Mouse (Mus musculus) stomach, embryonic 14.5 days (tissue): ENCODE results near the gene Hyal2. TPM values are rescaled to one million over a fixed set of nuclear protein-coding genes. Genes with fewer than 3 reads are reported as not detected.

Source experiments
- ATAC-seq: fragments of 200-750 bp; cut with Nextera tagmentation; 2 replicates; pipeline ENCODE4 v1.8.0; 2017; ENCODE audit warnings: low read depth, moderate TSS enrichment; ENCODE audit not compliant: insufficient number of reproducible peaks, insufficient read depth, low FRiP score
- H3K27ac ChIP-seq: fragments of 300-500 bp; sonication (generic); 2 replicates; pipeline ENCODE4 v1.5.1; 2014; ENCODE audit warnings: mild to moderate bottlenecking, low read length, moderate library complexity, mixed read lengths
- H3K27me3 ChIP-seq: fragments of 300-500 bp; sonication (generic); 2 replicates; pipeline ENCODE4 v1.6.1; 2014; ENCODE audit warnings: low read length, control low read depth, mixed read lengths; ENCODE audit not compliant: control insufficient read depth, insufficient read depth
- H3K36me3 ChIP-seq: fragments of 300-500 bp; sonication (generic); 2 replicates; pipeline ENCODE4 v1.6.1; 2014; ENCODE audit warnings: mild to moderate bottlenecking, control low read depth, low read length, moderate library complexity, mixed read lengths; ENCODE audit not compliant: control insufficient read depth, insufficient read depth
- H3K4me1 ChIP-seq: fragments of 300-500 bp; sonication (generic); 2 replicates; pipeline ENCODE4 v1.6.1; 2014; ENCODE audit warnings: low read length, control low read depth, mixed read lengths; ENCODE audit not compliant: control insufficient read depth, insufficient read depth
- H3K4me2 ChIP-seq: fragments of 300-500 bp; sonication (generic); replicated peaks from 2 replicates; pipeline ENCODE4 v1.6.1; 2014; ENCODE audit warnings: low read depth, low read length, control low read depth
- H3K4me3 ChIP-seq: fragments of 300-500 bp; sonication (generic); 2 replicates; pipeline ENCODE4 v1.5.1; 2014; ENCODE audit warnings: low read depth, low read length, control low read depth
- H3K9ac ChIP-seq: fragments of 300-500 bp; sonication (generic); replicated peaks from 2 replicates; pipeline ENCODE4 v1.6.1; 2014; ENCODE audit warnings: low read depth, mild to moderate bottlenecking, control low read depth, low read length, moderate library complexity, mixed read lengths
- H3K9me3 ChIP-seq: fragments of 300-500 bp; sonication (generic); 2 replicates; pipeline ENCODE4 v1.6.1; 2016; ENCODE audit warnings: low read depth, low read length, control low read depth; ENCODE audit not compliant: control insufficient read depth
- WGBS: fragments of 180-500 bp; shearing (Covaris S2); extraction: QIAGEN DNeasy Blood & Tissue Kit; methylation state at CpG from one replicate; pipeline ENCODE4 v1.1.7; 2014; 5-methylcytosine and 5-hydroxymethylcytosine counted together
- polyA plus RNA-seq: library from polyadenylated mRNA; unstranded; fragments of >200 nt; fragmentation: Nextera tagmentation; extraction: Ambion mirVana; gene quantifications from 2 replicates; pipeline ENCODE4 v1.2.1, GENCODE M21; 2014

The Hyal2 gene
- polyA plus RNA-seq, 1 experiment from 2014 or later: 127 TPM

- no peaks in the 10 kb centered on the region for H3K27me3 ChIP-seq
- no peaks in the 10 kb centered on the region for H3K9me3 ChIP-seq
- H3K36me3 ChIP-seq: peaks cover 26% of the 10 kb centered on the region
- H3K4me2 ChIP-seq: peak within 1 kb of the TSS; percentile 78
- H3K4me3 ChIP-seq: peak within 1 kb of the TSS; percentile 69
- peak; percentile 98 for ATAC-seq
- peaks cover 10% of the 10 kb centered on the region for H3K4me1 ChIP-seq
- WGBS: 12% methylated on average over 46 of the region's 46 CpGs
- H3K9ac ChIP-seq: peak within 1 kb of the TSS; percentile 61
- H3K27ac ChIP-seq: no peak within 1 kb of the TSS
Observed at GRCm38 (mm10) chr9:107586974-107587832, 19.5 kb downstream of the Hyal2 start, which contains the start of gene Ifrd2. Gene Ifrd2 (plus strand): TSS chr9:107587642.

GRCm38 (mm10) chr9:107587833-107588639 lies 20.3 kb downstream of the Hyal2 start:
- 3% methylated on average over 33 of the region's 33 CpGs for WGBS
- peak overlapping the region; percentile 78 for H3K4me2 ChIP-seq
- H3K9ac ChIP-seq: peak overlapping the region; percentile 61
- ATAC-seq: no peak
- H3K36me3 ChIP-seq: peaks cover 32% of the 10 kb centered on the region
- H3K4me3 ChIP-seq: peak overlapping the region; percentile 69
- no peaks in the 10 kb centered on the region for H3K9me3 ChIP-seq
- H3K27me3 ChIP-seq: no peaks in the 10 kb centered on the region
- peaks cover 10% of the 10 kb centered on the region for H3K4me1 ChIP-seq
- H3K27ac ChIP-seq: no peak overlapping the region

GRCm38 (mm10) chr9:107590058-107590772 lies 22.5 kb downstream of the Hyal2 start:
- WGBS: 79% methylated on average over 25 of the region's 25 CpGs
- H3K27ac ChIP-seq: 0 out of 2 replicates have a peak overlapping the region, but pooled peaks have one; percentile 27
- ATAC-seq: no peak; the same call in 1 of the 2 replicates

GRCm38 (mm10) chr9:107590773-107591060 lies 23.0 kb downstream of the Hyal2 start:
- H3K4me3 ChIP-seq: no peak overlapping the region
- 89% methylated on average over 6 of the region's 6 CpGs for WGBS
- H3K4me2 ChIP-seq: 0 out of 2 replicates have a peak overlapping the region, but pooled peaks have one; percentile 5
- no peak overlapping the region for H3K9ac ChIP-seq
- H3K4me1 ChIP-seq: peaks cover 10% of the 10 kb centered on the region
- H3K27ac ChIP-seq: no peak overlapping the region
- ATAC-seq: no peak
- peaks cover 38% of the 10 kb centered on the region for H3K36me3 ChIP-seq
- no peaks in the 10 kb centered on the region for H3K9me3 ChIP-seq
- H3K27me3 ChIP-seq: no peaks in the 10 kb centered on the region

More at GRCm38 (mm10) chr9:107590058-107590772, 22.5 kb downstream of the Hyal2 start:
- Histone ChIP-seq H3K4me1 (peaks cover 10% of the 10 kb centered on the region), H3K36me3 (peaks cover 38% of the 10 kb centered on the region), H3K4me3 (no peak overlapping the region), H3K27me3 (no peaks in the 10 kb centered on the region), H3K4me2 (0 out of 2 replicates have a peak overlapping the region, but pooled peaks have one; percentile 5), H3K9me3 (no peaks in the 10 kb centered on the region), H3K9ac (no peak overlapping the region)

GRCm38 (mm10) chr9:107593101-107593976 lies 25.6 kb downstream of the Hyal2 start:
- Histone ChIP-seq H3K9ac (no peak overlapping the region), H3K4me3 (no peak overlapping the region), H3K4me1 (peaks cover 7% of the 10 kb centered on the region), H3K36me3 (peaks cover 42% of the 10 kb centered on the region), H3K27ac (no peak overlapping the region), H3K27me3 (no peaks in the 10 kb centered on the region), H3K4me2 (no peak overlapping the region), H3K9me3 (no peaks in the 10 kb centered on the region)
- ATAC-seq: no peak
- 82% methylated on average over 11 of the region's 11 CpGs for WGBS

GRCm38 (mm10) chr9:107594281-107595062 lies 26.7 kb downstream of the Hyal2 start:
- Histone ChIP-seq H3K36me3 (peaks cover 42% of the 10 kb centered on the region), H3K9ac (no peak overlapping the region), H3K9me3 (no peaks in the 10 kb centered on the region), H3K27me3 (no peaks in the 10 kb centered on the region), H3K4me1 (no peaks in the 10 kb centered on the region), H3K4me3 (no peak overlapping the region), H3K27ac (no peak overlapping the region), H3K4me2 (no peak overlapping the region)
- WGBS: 75% methylated on average over 8 of the region's 8 CpGs
- no peak for ATAC-seq
